8 mouse cellular contexts compared by ENCODE assay signal in genomic region chr6:57824422-57825258, GRCm38 (mm10). TPM values are rescaled to one million over a fixed set of nuclear protein-coding genes. Genes with fewer than 3 reads are reported as not detected.
DNase-seq lines count a peak whose midpoint lies in the region; ATAC-seq lines count a peak whose summit lies in the region.

TSS of gene Vopp1 (minus strand) at chr6:57825159.

- H3K27me3 ChIP-seq in forebrain, embryonic 10.5 days (ENCODE audit: poor library complexity, severe bottlenecking) = no peaks in the 10 kb centered on the region
- no peaks in the 10 kb centered on the region for H3K27me3 ChIP-seq in heart, embryonic 14.5 days (ENCODE audit: control insufficient read depth, insufficient read depth, low read length)
- H3K27me3 ChIP-seq in liver, embryonic 13.5 days = no peaks in the 10 kb centered on the region
- no peaks in the 10 kb centered on the region for H3K27me3 ChIP-seq in stomach, embryonic 14.5 days (ENCODE audit: control insufficient read depth, insufficient read depth, low read length)

- H3K4me1 ChIP-seq in forebrain, embryonic 10.5 days = peaks cover 22% of the 10 kb centered on the region
- H3K4me1 ChIP-seq in heart, embryonic 14.5 days (ENCODE audit: control insufficient read depth in 2 of 2, insufficient read depth in 2 of 2, low read length in 2 of 2) = peaks cover 0 to 12% of the 10 kb centered on the region in 2 experiments; a peak in 3 of 4 replicates
- peaks cover 40% of the 10 kb centered on the region for H3K4me1 ChIP-seq in liver, embryonic 13.5 days (replicated peaks)
- peaks cover 3% of the 10 kb centered on the region; the same call in 1 of the 2 replicates for H3K4me1 ChIP-seq in stomach, embryonic 14.5 days (ENCODE audit: control insufficient read depth, insufficient read depth, low read length)

- peak within 1 kb of the TSS; percentile 98 for H3K27ac ChIP-seq in forebrain, embryonic 10.5 days
- H3K27ac ChIP-seq in heart, embryonic 14.5 days (replicated peaks in 1 of 2; ENCODE audit: control insufficient read depth in 1 of 2, insufficient read depth in 1 of 2, low read depth in 2 of 2, low read length in 2 of 2) = peak within 1 kb of the TSS; percentile 84 to 89
- peak within 1 kb of the TSS; percentile 92 for H3K27ac ChIP-seq in liver, embryonic 13.5 days
- peak within 1 kb of the TSS; percentile 96 for H3K27ac ChIP-seq in stomach, embryonic 14.5 days (ENCODE audit: low read length)

- WGBS in forebrain, embryonic 10.5 days = under 1% methylated on average over 87 of the region's 87 CpGs
- WGBS in heart, embryonic 14.5 days = under 1% methylated on average over 86 of the region's 87 CpGs
- WGBS in liver, embryonic 13.5 days (ENCODE audit: insufficient replicate concordance) = under 1% methylated on average over 86 of the region's 87 CpGs
- WGBS in stomach, embryonic 14.5 days = under 1% methylated on average over 83 of the region's 87 CpGs

- peak; percentile 89 for DNase-seq in CD4-positive helper T cell, adult 2 months (ENCODE audit: low read depth, low spot score)
- peak; percentile 70 for DNase-seq in c-Kit-negative CD71-positive TER-119-positive erythroid progenitor cells, embryonic 14.5 days (ENCODE audit: low read depth, low spot score)
- DNase-seq in forebrain, embryonic 10.5 days (ENCODE audit: extremely low spot score, low spot score) = peak; percentile 73
- peak; percentile 82 for DNase-seq in kidney, postnatal 14 days
- peak; percentile 66 for DNase-seq in liver, embryonic 13.5 days
- DNase-seq in natural killer cell, adult 2 months (ENCODE audit: low spot score in 2 of 2) = peak; percentile 73 to 79

- ATAC-seq in heart, embryonic 14.5 days (ENCODE audit: insufficient number of reproducible peaks, insufficient read depth, low FRiP score, low read depth) = peak; percentile 92
- peak; percentile 85 for ATAC-seq in liver, embryonic 13.5 days (ENCODE audit: low read depth)
- peak; percentile 85 for ATAC-seq in stomach, embryonic 14.5 days (ENCODE audit: insufficient number of reproducible peaks, insufficient read depth, low FRiP score, low read depth)

- H3K9ac ChIP-seq in heart, embryonic 14.5 days (ENCODE audit: low read length) = peak within 1 kb of the TSS; percentile 97
- peak within 1 kb of the TSS; percentile 98 for H3K9ac ChIP-seq in liver, embryonic 13.5 days
- peak within 1 kb of the TSS; percentile 92 for H3K9ac ChIP-seq in stomach, embryonic 14.5 days (replicated peaks; ENCODE audit: low read depth, low read length)

- H3K9me3 ChIP-seq in forebrain, embryonic 10.5 days = no peaks in the 10 kb centered on the region; the same call in 1 of the 2 replicates
- H3K9me3 ChIP-seq in heart, embryonic 14.5 days (ENCODE audit: control insufficient read depth, low read length) = no peaks in the 10 kb centered on the region
- no peaks in the 10 kb centered on the region for H3K9me3 ChIP-seq in liver, embryonic 13.5 days (replicated peaks)
- no peaks in the 10 kb centered on the region for H3K9me3 ChIP-seq in stomach, embryonic 14.5 days (ENCODE audit: control insufficient read depth, low read depth, low read length)

- H3K4me3 ChIP-seq in forebrain, embryonic 10.5 days = peak within 1 kb of the TSS; percentile 92
- H3K4me3 ChIP-seq in heart, embryonic 14.5 days (ENCODE audit: control insufficient read depth in 1 of 2, insufficient read depth in 1 of 2, low read depth in 1 of 2, low read length in 2 of 2) = peak within 1 kb of the TSS; percentile 87 to 98
- peak within 1 kb of the TSS; percentile 88 for H3K4me3 ChIP-seq in liver, embryonic 13.5 days (replicated peaks)
- H3K4me3 ChIP-seq in stomach, embryonic 14.5 days (ENCODE audit: low read depth, low read length) = peak within 1 kb of the TSS; percentile 89

- H3K36me3 ChIP-seq in forebrain, embryonic 10.5 days (replicated peaks) = peaks cover 5% of the 10 kb centered on the region; the same call in 1 of the 2 replicates
- no peaks in the 10 kb centered on the region for H3K36me3 ChIP-seq in heart, embryonic 14.5 days (ENCODE audit: control insufficient read depth, insufficient read depth, low read length)
- H3K36me3 ChIP-seq in liver, embryonic 13.5 days = no peaks in the 10 kb centered on the region
- H3K36me3 ChIP-seq in stomach, embryonic 14.5 days (ENCODE audit: control insufficient read depth, insufficient read depth, low read length) = no peaks in the 10 kb centered on the region

- H3K4me2 ChIP-seq in heart, embryonic 14.5 days (ENCODE audit: low read length) = peak within 1 kb of the TSS; percentile 84
- H3K4me2 ChIP-seq in liver, embryonic 13.5 days = peak within 1 kb of the TSS; percentile 76
- H3K4me2 ChIP-seq in stomach, embryonic 14.5 days (replicated peaks; ENCODE audit: low read depth, low read length) = peak within 1 kb of the TSS; percentile 73

RNA-seq across cellular contexts. Expression of gene Vopp1, which starts in this region (rescaled TPM):
- polyA plus RNA-seq in forebrain, embryonic 10.5 days (2016; fragmentation: Nextera tagmentation; extraction: Ambion mirVana) = 59.8 and 60.7 TPM in 2 replicates
- 14.3 and 20.2 TPM in 2 replicates for polyA plus RNA-seq in heart, embryonic 14.5 days (2014; fragmentation: Nextera tagmentation; extraction: Ambion mirVana)
- polyA plus RNA-seq in liver, embryonic 13.5 days (2015; fragmentation: Nextera tagmentation; extraction: Ambion mirVana) = 43.7 and 50.6 TPM in 2 replicates
- 24.4 and 26.7 TPM in 2 replicates for polyA plus RNA-seq in stomach, embryonic 14.5 days (2014; fragmentation: Nextera tagmentation; extraction: Ambion mirVana)

Comparison
In these comparisons a context has a peak if more than half of its experiments do, and no peak if none do; other contexts are left out.
1. Peak in every context shown above with its lines: DNase-seq, ATAC-seq, H3K4me3 ChIP-seq and H3K27ac ChIP-seq.